Mouse (Mus musculus) heart, embryonic 15.5 days (tissue): ENCODE results near the gene 1700001L19Rik. TPM values are rescaled to one million over a fixed set of nuclear protein-coding genes. Genes with fewer than 3 reads are reported as not detected.
"Not testable (repeated sequence)": the region's sequence is repeated elsewhere in the genome, so short reads cannot be mapped to it uniquely, and the experiment has no call there.

ENCODE experiments used
- ATAC-seq: fragments of 200-750 bp; cut with Nextera tagmentation; replicated peaks from 2 replicates; pipeline ENCODE4 v1.8.0; 2017; ENCODE audit warnings: low read depth, moderate TSS enrichment; ENCODE audit not compliant: insufficient number of reproducible peaks, insufficient read depth, low FRiP score
- H3K27ac ChIP-seq: fragments of 300-500 bp; sonication (generic); 2 replicates; pipeline ENCODE4 v1.5.1; 2015; ENCODE audit warnings: mild to moderate bottlenecking, inconsistent platforms
- H3K27me3 ChIP-seq: fragments of 300-500 bp; sonication (generic); 2 replicates; pipeline ENCODE4 v1.6.1; 2015; ENCODE audit warnings: inconsistent platforms
- H3K36me3 ChIP-seq: fragments of 300-500 bp; sonication (generic); 2 replicates; pipeline ENCODE4 v1.6.1; 2015; ENCODE audit warnings: mild to moderate bottlenecking, inconsistent platforms
- H3K4me1 ChIP-seq: fragments of 300-500 bp; sonication (generic); replicated peaks from 2 replicates; pipeline ENCODE4 v1.6.1; 2015; ENCODE audit warnings: inconsistent platforms
- H3K4me2 ChIP-seq: fragments of 300-500 bp; sonication (generic); 2 replicates; pipeline ENCODE4 v1.6.1; 2015; ENCODE audit warnings: inconsistent platforms, mild to moderate bottlenecking, moderate library complexity
- H3K4me3 ChIP-seq: fragments of 300-500 bp; sonication (generic); 2 replicates; pipeline ENCODE4 v1.5.1; 2015; ENCODE audit warnings: mild to moderate bottlenecking, inconsistent platforms
- H3K9ac ChIP-seq: fragments of 300-500 bp; sonication (generic); 2 replicates; pipeline ENCODE4 v1.6.1; 2015; ENCODE audit warnings: mild to moderate bottlenecking, inconsistent platforms
- H3K9me3 ChIP-seq: fragments of 300-500 bp; sonication (generic); replicated peaks from 2 replicates; pipeline ENCODE4 v1.6.1; 2016; ENCODE audit warnings: inconsistent platforms
- WGBS: fragments of 180-500 bp; shearing (Covaris S2); methylation state at CpG from one replicate; pipeline ENCODE4 v1.1.7; 2015; ENCODE audit warnings: mixed read lengths; 5-methylcytosine and 5-hydroxymethylcytosine counted together
- polyA plus RNA-seq: library from polyadenylated mRNA; unstranded; fragments of >200 nt; fragmentation: Nextera tagmentation; extraction: Ambion mirVana; gene quantifications from 2 replicates; pipeline ENCODE4 v1.2.1, GENCODE M21; 2015

Gene 1700001L19Rik
- 0.21 and 0.74 TPM in 2 replicates for polyA plus RNA-seq

- Histone ChIP-seq H3K4me1 (peaks cover 8% of the 10 kb centered on the region), H3K4me3 (no peak within 1 kb of the TSS), H3K9me3 (no peaks in the 10 kb centered on the region), H3K27me3 (0 out of 2 replicates have a peak, but pooled peaks cover 6% of the 10 kb centered on the region), H3K36me3 (peaks cover 11% of the 10 kb centered on the region), H3K4me2 (peak within 1 kb of the TSS; percentile 25; the same call in 1 of the 2 replicates), H3K27ac (no peak within 1 kb of the TSS), H3K9ac (no peak within 1 kb of the TSS)
- no peak for ATAC-seq
- 15% methylated on average over 10 of the region's 10 CpGs for WGBS
Measured at GRCm38 (mm10) chr13:68597199-68597598, at the start of gene 1700001L19Rik. Gene 1700001L19Rik, plus strand, starts transcription at chr13:68597421.

GRCm38 (mm10) chr13:68553391-68553790 is 43.8 kb upstream of the 1700001L19Rik start:
- ATAC-seq, H3K27me3 ChIP-seq, H3K9me3 ChIP-seq, H3K9ac ChIP-seq, H3K4me3 ChIP-seq, H3K4me2 ChIP-seq, H3K27ac ChIP-seq, H3K36me3 ChIP-seq, H3K4me1 ChIP-seq: not testable (repeated sequence)
- WGBS = 35% methylated on average over 6 of the region's 6 CpGs

GRCm38 (mm10) chr13:68568110-68568509 is 29.1 kb upstream of the 1700001L19Rik start:
- Histone ChIP-seq H3K9me3 (no peaks in the 10 kb centered on the region), H3K27me3 (no peaks in the 10 kb centered on the region), H3K36me3 (peaks cover 69% of the 10 kb centered on the region), H3K27ac (no peak overlapping the region), H3K9ac (no peak overlapping the region), H3K4me1 (peaks cover 18% of the 10 kb centered on the region), H3K4me3 (no peak overlapping the region), H3K4me2 (no peak overlapping the region)
- ATAC-seq = no peak
- WGBS = 90% methylated on average over 9 of the region's 9 CpGs

GRCm38 (mm10) chr13:68568548-68568947 is 28.7 kb upstream of the 1700001L19Rik start:
- no peak for ATAC-seq
- Histone ChIP-seq H3K4me3 (no peak overlapping the region), H3K27ac (no peak overlapping the region), H3K36me3 (peaks cover 64% of the 10 kb centered on the region), H3K4me1 (peaks cover 22% of the 10 kb centered on the region), H3K4me2 (no peak overlapping the region), H3K9me3 (no peaks in the 10 kb centered on the region), H3K9ac (no peak overlapping the region), H3K27me3 (no peaks in the 10 kb centered on the region)
- WGBS = 82% methylated on average over 11 of the region's 11 CpGs

- Histone ChIP-seq H3K27me3 (no peaks in the 10 kb centered on the region), H3K36me3 (peaks cover 56% of the 10 kb centered on the region), H3K4me1 (peaks cover 31% of the 10 kb centered on the region), H3K9ac (no peak overlapping the region), H3K4me3 (no peak overlapping the region), H3K27ac (no peak overlapping the region), H3K9me3 (no peaks in the 10 kb centered on the region), H3K4me2 (no peak overlapping the region)
- no peak for ATAC-seq
- WGBS = 67% methylated on average over 17 of the region's 17 CpGs
Measured at GRCm38 (mm10) chr13:68569589-68570336, 27.5 kb upstream of the 1700001L19Rik start.

GRCm38 (mm10) chr13:68572247-68572646 is 25.0 kb upstream of the 1700001L19Rik start:
- Histone ChIP-seq H3K27me3 (no peaks in the 10 kb centered on the region), H3K27ac (peak overlapping the region; percentile 87), H3K9me3 (no peaks in the 10 kb centered on the region), H3K4me2 (peak overlapping the region; percentile 38), H3K4me3 (no peak overlapping the region), H3K36me3 (peaks cover 46% of the 10 kb centered on the region), H3K4me1 (peaks cover 31% of the 10 kb centered on the region), H3K9ac (no peak overlapping the region)
- WGBS = 31% methylated on average over 19 of the region's 19 CpGs
- peak; percentile 84 for ATAC-seq

- peaks cover 42% of the 10 kb centered on the region for H3K36me3 ChIP-seq
- no peaks in the 10 kb centered on the region for H3K27me3 ChIP-seq
- no peaks in the 10 kb centered on the region for H3K9me3 ChIP-seq
- peak; percentile 83 for ATAC-seq
- peak overlapping the region; percentile 87 for H3K27ac ChIP-seq
- no peak overlapping the region for H3K4me3 ChIP-seq
- peaks cover 31% of the 10 kb centered on the region for H3K4me1 ChIP-seq
- peak overlapping the region; percentile 38 for H3K4me2 ChIP-seq
- WGBS = 46% methylated on average over 10 of the region's 10 CpGs
- H3K9ac ChIP-seq = peak overlapping the region; percentile 28; the same call in 1 of the 2 replicates
Measured at GRCm38 (mm10) chr13:68572966-68573913, 24.0 kb upstream of the 1700001L19Rik start.

- Histone ChIP-seq H3K27ac (no peak overlapping the region), H3K27me3 (no peaks in the 10 kb centered on the region), H3K9ac (no peak overlapping the region), H3K9me3 (no peaks in the 10 kb centered on the region), H3K4me3 (no peak overlapping the region), H3K4me2 (no peak overlapping the region), H3K36me3 (peaks cover 37% of the 10 kb centered on the region), H3K4me1 (peaks cover 31% of the 10 kb centered on the region)
- 78% methylated on average over 4 of the region's 4 CpGs for WGBS
- no peak for ATAC-seq
Measured at GRCm38 (mm10) chr13:68574398-68574797, 22.8 kb upstream of the 1700001L19Rik start.

GRCm38 (mm10) chr13:68577945-68578344 is 19.3 kb upstream of the 1700001L19Rik start:
- peaks cover 21% of the 10 kb centered on the region for H3K4me1 ChIP-seq
- H3K9ac ChIP-seq = no peak overlapping the region
- H3K9me3 ChIP-seq = no peaks in the 10 kb centered on the region
- ATAC-seq = no peak
- no peak overlapping the region for H3K4me3 ChIP-seq
- WGBS = 79% methylated on average over 7 of the region's 7 CpGs
- H3K27me3 ChIP-seq = no peaks in the 10 kb centered on the region
- H3K4me2 ChIP-seq = no peak overlapping the region
- H3K27ac ChIP-seq = no peak overlapping the region
- H3K36me3 ChIP-seq = peaks cover 23% of the 10 kb centered on the region

GRCm38 (mm10) chr13:68581086-68581740 is 16.0 kb upstream of the 1700001L19Rik start:
- peak overlapping the region; percentile 89 for H3K9ac ChIP-seq
- peak overlapping the region; percentile 87 for H3K27ac ChIP-seq
- H3K9me3 ChIP-seq = no peaks in the 10 kb centered on the region
- H3K27me3 ChIP-seq = no peaks in the 10 kb centered on the region
- 26% methylated on average over 14 of the region's 14 CpGs for WGBS
- peak overlapping the region; percentile 98 for H3K4me3 ChIP-seq
- no peak for ATAC-seq
- peaks cover 9% of the 10 kb centered on the region for H3K4me1 ChIP-seq
- H3K36me3 ChIP-seq = peaks cover 36% of the 10 kb centered on the region
- peak overlapping the region; percentile 89 for H3K4me2 ChIP-seq
